Mouse (Mus musculus): ENCODE data around the gene Pbx1. TPM values are rescaled to one million over a fixed set of nuclear protein-coding genes. Genes with fewer than 3 reads are reported as not detected.

Gene Pbx1
- polyA plus RNA-seq, 1 experiment from 2014 or later: 48.8 TPM

DNA sequence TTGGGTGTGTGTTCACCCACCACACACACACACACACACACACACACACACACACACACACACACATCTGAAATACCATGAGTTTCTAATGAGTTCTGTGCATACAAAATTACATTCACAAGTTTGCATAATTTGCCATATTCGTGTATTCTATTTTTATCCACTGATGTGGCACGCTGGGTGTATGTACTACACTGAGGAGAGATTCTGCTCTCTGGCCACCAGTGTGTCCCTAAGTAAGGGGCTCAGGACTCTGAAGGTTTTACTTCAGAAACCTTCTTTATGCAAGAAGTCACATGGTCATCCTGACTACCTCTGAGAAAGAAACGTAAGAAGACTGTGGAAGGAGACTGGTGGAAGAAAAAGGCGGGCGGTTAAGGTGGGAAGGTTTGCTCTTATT, 191.7 kb downstream of the Pbx1 start:
- H3K36me3 ChIP-seq (ENCODE audit: insufficient read depth): peaks cover 2% of the 10 kb centered on the region; the same call in 1 of the 2 replicates
- peaks cover 11% of the 10 kb centered on the region for H3K4me1 ChIP-seq (ENCODE audit: insufficient read depth)
- no peak overlapping the region for H3K9ac ChIP-seq
- no peak overlapping the region for H3K4me3 ChIP-seq (ENCODE audit: low read depth, low read length)
- no peaks in the 10 kb centered on the region for H3K27me3 ChIP-seq (ENCODE audit: insufficient read depth, low read length)
- H3K27ac ChIP-seq (ENCODE audit: low read depth): peak overlapping the region; percentile 21; the same call in 1 of the 2 replicates
- ATAC-seq (ENCODE audit: insufficient read depth) (no peak), DNase-seq (no peak)
- WGBS: 75% methylated on average over 5 of the region's 5 CpGs
- H3K4me2 ChIP-seq: no peak overlapping the region
- H3K9me3 ChIP-seq (ENCODE audit: low read depth, low read length): no peaks in the 10 kb centered on the region
- TF ChIP-seq CTCF (IDR thresholded peaks at IDR 0.05; ENCODE audit: low read depth): no peak

DNA sequence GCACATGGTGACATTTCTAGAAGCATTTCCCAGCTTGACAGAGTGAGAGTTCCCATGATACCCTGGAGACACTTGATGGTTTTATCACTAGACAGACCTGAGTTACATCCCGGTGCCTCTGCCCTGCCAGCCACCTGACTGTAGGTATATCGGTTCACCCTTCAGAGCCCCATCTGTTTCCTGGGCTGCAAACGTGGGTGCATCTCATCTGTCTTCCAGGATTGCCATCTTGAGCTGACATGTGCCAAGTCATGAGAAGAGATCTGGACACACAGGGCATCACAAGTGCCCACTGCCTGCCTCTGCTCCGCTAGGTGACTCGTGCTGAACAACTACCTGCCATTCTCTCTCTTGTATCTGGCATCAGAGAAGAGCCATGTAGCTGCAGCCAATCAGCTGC, 196.0 kb downstream of the Pbx1 start:
- no peaks in the 10 kb centered on the region for H3K9me3 ChIP-seq (ENCODE audit: low read depth, low read length)
- no peak overlapping the region for H3K4me2 ChIP-seq
- peaks cover 5% of the 10 kb centered on the region; the same call in 1 of the 2 replicates for H3K36me3 ChIP-seq (ENCODE audit: insufficient read depth)
- 84% methylated on average over 5 of the region's 5 CpGs for WGBS
- H3K27ac ChIP-seq (ENCODE audit: low read depth): no peak overlapping the region
- no peak overlapping the region for H3K9ac ChIP-seq
- ATAC-seq (ENCODE audit: insufficient read depth) (no peak), DNase-seq (no peak)
- H3K4me1 ChIP-seq (ENCODE audit: insufficient read depth): peaks cover 3% of the 10 kb centered on the region; the same call in 1 of the 2 replicates
- no peak for TF ChIP-seq CTCF (IDR thresholded peaks at IDR 0.05; ENCODE audit: low read depth)
- no peak overlapping the region for H3K4me3 ChIP-seq (ENCODE audit: low read depth, low read length)
- H3K27me3 ChIP-seq (ENCODE audit: insufficient read depth, low read length): no peaks in the 10 kb centered on the region

DNA sequence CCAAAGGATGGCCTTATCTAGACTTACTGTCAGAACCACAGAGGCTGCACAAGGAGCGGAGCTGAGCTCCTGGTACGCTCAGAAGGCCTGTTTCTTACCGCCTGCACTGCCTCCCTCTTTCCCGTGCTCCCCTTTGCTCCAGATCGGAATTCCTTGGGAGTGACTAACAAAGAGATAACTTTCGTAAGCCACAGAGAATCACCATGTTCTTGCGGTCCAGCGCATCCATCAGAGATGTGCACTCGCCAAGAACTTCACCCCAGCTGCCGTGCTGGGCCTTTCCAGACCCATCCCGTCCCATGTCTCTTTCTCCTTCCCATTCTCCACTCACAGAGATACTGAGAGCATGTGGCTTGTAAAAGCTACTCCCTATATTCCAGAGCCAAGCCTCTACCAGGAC, 197.7 kb downstream of the Pbx1 start:
- no peak for TF ChIP-seq CTCF (IDR thresholded peaks at IDR 0.05; ENCODE audit: low read depth)
- peaks cover 5% of the 10 kb centered on the region; the same call in 1 of the 2 replicates for H3K36me3 ChIP-seq (ENCODE audit: insufficient read depth)
- no peaks in the 10 kb centered on the region for H3K27me3 ChIP-seq (ENCODE audit: insufficient read depth, low read length)
- DNase-seq (no peak), ATAC-seq (ENCODE audit: insufficient read depth) (no peak)
- WGBS: 69% methylated on average over 11 of the region's 11 CpGs
- H3K9ac ChIP-seq: no peak overlapping the region
- H3K4me3 ChIP-seq (ENCODE audit: low read depth, low read length): no peak overlapping the region
- no peak overlapping the region for H3K4me2 ChIP-seq
- peaks cover 12% of the 10 kb centered on the region; the same call in 1 of the 2 replicates for H3K4me1 ChIP-seq (ENCODE audit: insufficient read depth)
- H3K27ac ChIP-seq (ENCODE audit: low read depth): no peak overlapping the region
- H3K9me3 ChIP-seq (ENCODE audit: low read depth, low read length): no peaks in the 10 kb centered on the region

DNA sequence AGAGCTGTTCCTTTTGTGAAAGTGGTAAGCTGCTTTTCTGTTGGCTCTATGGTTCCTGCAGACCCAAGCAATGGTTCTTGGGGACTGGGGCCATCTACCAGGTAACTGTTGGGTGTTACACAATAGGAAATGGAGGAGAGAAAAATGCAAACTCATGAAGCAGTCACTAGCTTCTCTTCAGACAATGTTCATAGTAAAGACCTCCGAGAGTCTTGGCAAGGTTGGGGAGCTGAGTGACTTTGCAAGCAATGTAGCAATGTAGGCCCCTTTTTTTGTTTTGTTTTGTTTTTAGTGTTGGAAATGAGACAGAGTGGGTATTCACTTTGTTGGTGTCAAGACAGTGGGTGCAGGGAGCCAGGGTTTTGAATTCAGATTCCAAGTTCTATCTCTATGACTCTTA, 198.9 kb downstream of the Pbx1 start:
- Histone ChIP-seq H3K36me3 (ENCODE audit: insufficient read depth) (peaks cover 5% of the 10 kb centered on the region; the same call in 1 of the 2 replicates), H3K27me3 (ENCODE audit: insufficient read depth, low read length) (no peaks in the 10 kb centered on the region), H3K4me1 (ENCODE audit: insufficient read depth) (peaks cover 12% of the 10 kb centered on the region; the same call in 1 of the 2 replicates), H3K4me2 (no peak overlapping the region), H3K9me3 (ENCODE audit: low read depth, low read length) (no peaks in the 10 kb centered on the region), H3K9ac (no peak overlapping the region), H3K4me3 (ENCODE audit: low read depth, low read length) (no peak overlapping the region), H3K27ac (ENCODE audit: low read depth) (no peak overlapping the region)
- 100% methylated on average over 1 of the region's 1 CpGs for WGBS
- ATAC-seq (ENCODE audit: insufficient read depth) (no peak), DNase-seq (no peak)
- TF ChIP-seq CTCF (IDR thresholded peaks at IDR 0.05; ENCODE audit: low read depth): no peak

DNA sequence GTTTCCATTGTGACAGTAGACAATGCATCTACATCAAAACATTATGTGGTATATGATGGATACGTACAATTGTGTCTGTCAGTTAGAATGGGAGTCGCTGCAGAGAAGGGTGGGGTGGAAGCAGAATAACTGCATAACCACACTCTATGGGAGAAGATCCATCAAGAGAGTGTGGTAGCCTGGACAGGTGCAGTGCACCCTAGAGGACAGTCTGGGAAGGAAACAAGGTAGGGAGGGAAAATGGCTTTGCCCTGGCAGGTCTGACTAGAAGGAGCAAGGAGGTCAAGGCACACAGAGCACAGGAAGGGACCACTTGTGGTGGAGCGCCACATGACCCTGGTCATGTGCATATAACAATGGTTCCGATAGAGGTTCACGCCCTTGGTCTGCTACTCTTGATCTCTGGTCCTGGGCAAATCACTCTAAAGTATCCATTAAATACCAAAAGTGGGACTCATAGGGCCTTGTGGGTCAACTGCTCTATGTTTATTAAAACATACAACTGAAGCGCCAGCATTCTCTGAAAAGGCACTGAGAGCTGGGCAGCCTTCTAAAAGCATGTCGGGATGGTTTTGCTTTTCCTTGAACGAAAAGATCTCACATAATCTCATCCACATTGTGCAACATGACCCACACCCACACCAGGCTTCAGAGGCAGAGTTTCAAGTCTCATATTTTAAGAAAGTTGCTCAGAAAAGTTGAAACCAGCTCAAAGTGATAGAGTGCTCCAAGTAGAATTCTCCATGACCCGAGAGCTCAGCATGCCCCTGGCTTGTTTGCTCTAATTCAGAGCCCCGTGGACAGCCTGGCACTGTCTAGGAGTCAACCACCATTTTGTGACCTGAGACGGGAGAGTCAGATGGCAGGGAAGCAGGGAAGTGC, 200.3 kb downstream of the Pbx1 start:
- no peak for ATAC-seq (ENCODE audit: insufficient read depth)
- H3K27ac ChIP-seq (ENCODE audit: low read depth): no peak overlapping the region

DNA sequence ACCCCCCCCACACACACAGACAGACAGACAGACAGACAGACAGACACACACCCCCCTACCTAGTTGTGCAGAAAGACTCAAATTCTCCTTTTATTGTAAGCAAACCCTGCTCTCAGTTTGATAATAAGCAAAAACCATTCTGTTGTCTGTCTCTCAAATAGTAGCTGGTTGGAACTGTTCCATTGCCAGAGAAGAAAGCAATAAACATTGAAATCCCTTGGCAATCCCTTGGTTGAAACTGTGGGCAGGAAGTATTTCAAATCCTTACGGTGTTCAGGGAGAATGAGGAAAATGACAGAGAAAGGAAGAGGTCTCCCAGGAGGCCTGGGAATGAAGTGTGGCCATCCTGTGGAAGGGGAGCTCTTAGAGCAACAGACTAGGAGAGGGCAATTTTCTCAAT, 201.2 kb downstream of the Pbx1 start:
- peaks cover 27% of the 10 kb centered on the region for H3K4me1 ChIP-seq (ENCODE audit: insufficient read depth)
- 29% methylated on average over 1 of the region's 1 CpGs for WGBS

More for the DNA sequence above, 200.3 kb downstream of the Pbx1 start:
- Histone ChIP-seq H3K4me3 (ENCODE audit: low read depth, low read length) (no peak overlapping the region), H3K27me3 (ENCODE audit: insufficient read depth, low read length) (no peaks in the 10 kb centered on the region), H3K9ac (no peak overlapping the region), H3K9me3 (ENCODE audit: low read depth, low read length) (no peaks in the 10 kb centered on the region), H3K4me2 (no peak overlapping the region), H3K36me3 (ENCODE audit: insufficient read depth) (peaks cover 5% of the 10 kb centered on the region; the same call in 1 of the 2 replicates), H3K4me1 (ENCODE audit: insufficient read depth) (peaks cover 19% of the 10 kb centered on the region)
- TF ChIP-seq CTCF (IDR thresholded peaks at IDR 0.05; ENCODE audit: low read depth): no peak
- DNase-seq: no peak
- WGBS: 80% methylated on average over 11 of the region's 11 CpGs

DNA sequence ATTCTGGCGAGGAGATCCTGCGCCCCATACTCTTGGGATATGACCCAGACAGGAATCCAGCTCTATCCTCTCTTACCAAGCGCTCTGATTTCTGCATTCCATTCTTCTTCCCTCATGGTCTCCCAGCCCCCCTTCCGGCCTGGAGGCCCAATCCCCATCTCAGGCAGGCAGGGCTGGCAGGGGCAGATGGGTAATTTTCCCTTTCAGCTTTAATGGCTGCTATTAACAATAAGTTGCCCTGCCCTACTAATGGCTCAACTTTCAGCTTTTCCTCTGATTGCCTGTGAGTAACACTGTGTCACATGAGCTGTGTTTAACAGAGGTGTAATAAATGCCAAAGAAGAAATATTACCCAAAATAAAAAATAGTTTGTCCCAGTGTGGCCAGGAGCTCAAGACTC, 201.9 kb downstream of the Pbx1 start:
- peak; percentile 37 for DNase-seq
- Histone ChIP-seq H3K9ac (no peak overlapping the region), H3K4me1 (ENCODE audit: insufficient read depth) (peaks cover 27% of the 10 kb centered on the region)

More for the DNA sequence above, 201.2 kb downstream of the Pbx1 start:
- H3K9ac ChIP-seq: no peak overlapping the region
- no peak overlapping the region for H3K4me2 ChIP-seq
- H3K27ac ChIP-seq (ENCODE audit: low read depth): peak overlapping the region; percentile 6; the same call in 1 of the 2 replicates
- H3K4me3 ChIP-seq (ENCODE audit: low read depth, low read length): no peak overlapping the region
- peaks cover 2% of the 10 kb centered on the region; the same call in 1 of the 2 replicates for H3K36me3 ChIP-seq (ENCODE audit: insufficient read depth)
- no peak for DNase-seq
- H3K27me3 ChIP-seq (ENCODE audit: insufficient read depth, low read length): no peaks in the 10 kb centered on the region
- ATAC-seq (ENCODE audit: insufficient read depth): no peak
- no peak for TF ChIP-seq CTCF (IDR thresholded peaks at IDR 0.05; ENCODE audit: low read depth)
- no peaks in the 10 kb centered on the region for H3K9me3 ChIP-seq (ENCODE audit: low read depth, low read length)

More for the DNA sequence above, 201.9 kb downstream of the Pbx1 start:
- peak; percentile 38; the same call in 1 of the 2 replicates for ATAC-seq (ENCODE audit: insufficient read depth)
- no peak for TF ChIP-seq CTCF (IDR thresholded peaks at IDR 0.05; ENCODE audit: low read depth)
- Histone ChIP-seq H3K4me2 (no peak overlapping the region), H3K9me3 (ENCODE audit: low read depth, low read length) (no peaks in the 10 kb centered on the region), H3K4me3 (ENCODE audit: low read depth, low read length) (no peak overlapping the region), H3K27me3 (ENCODE audit: insufficient read depth, low read length) (no peaks in the 10 kb centered on the region), H3K36me3 (ENCODE audit: insufficient read depth) (0 out of 2 replicates have a peak, but pooled peaks cover 2% of the 10 kb centered on the region), H3K27ac (ENCODE audit: low read depth) (peak overlapping the region; percentile 31; the same call in 1 of the 2 replicates)
- WGBS: 48% methylated on average over 4 of the region's 4 CpGs

Data from lung, embryonic 14.5 days (tissue).